Mouse (Mus musculus) erythroid progenitor cell, adult 5-6 weeks (primary cell): Measurements from ENCODE around the gene Pced1a. TPM values are rescaled to one million over a fixed set of nuclear protein-coding genes. Genes with fewer than 3 reads are reported as not detected.
"Not testable (repeated sequence)": the region's sequence is repeated elsewhere in the genome, so short reads cannot be mapped to it uniquely, and the experiment has no call there.

Source experiments
- ATAC-seq: replicated peaks from 2 replicates; pipeline ENCODE4 v1.8.0; 2016; ENCODE audit warnings: moderate number of reproducible peaks, mild to moderate bottlenecking, moderate TSS enrichment, inconsistent platforms; ENCODE audit not compliant: poor library complexity, low FRiP score, severe bottlenecking
- total RNA-seq, 2 experiments: library from RNA; stranded (forward) in 1 of 2; stranded (reverse) in 1 of 2; fragments of 150-400 nt in 1 of 2; fragments of 186-747, 209-891 nt in 1 of 2; gene quantifications; 2 replicates each; pipeline versions ENCODE4 v1.2.3 to v1.2.4; 2015 to 2017; ENCODE audit warnings: low replicate concordance in 2 of 2

Gene Pced1a
- total RNA-seq, 2 experiments from 2014 or later, result 1.2 TPM; not detected in 1

- ATAC-seq, result no peak
Observed at GRCm38 (mm10) chr2:130398091-130398490, 26.4 kb downstream of the Pced1a start.

DNA sequence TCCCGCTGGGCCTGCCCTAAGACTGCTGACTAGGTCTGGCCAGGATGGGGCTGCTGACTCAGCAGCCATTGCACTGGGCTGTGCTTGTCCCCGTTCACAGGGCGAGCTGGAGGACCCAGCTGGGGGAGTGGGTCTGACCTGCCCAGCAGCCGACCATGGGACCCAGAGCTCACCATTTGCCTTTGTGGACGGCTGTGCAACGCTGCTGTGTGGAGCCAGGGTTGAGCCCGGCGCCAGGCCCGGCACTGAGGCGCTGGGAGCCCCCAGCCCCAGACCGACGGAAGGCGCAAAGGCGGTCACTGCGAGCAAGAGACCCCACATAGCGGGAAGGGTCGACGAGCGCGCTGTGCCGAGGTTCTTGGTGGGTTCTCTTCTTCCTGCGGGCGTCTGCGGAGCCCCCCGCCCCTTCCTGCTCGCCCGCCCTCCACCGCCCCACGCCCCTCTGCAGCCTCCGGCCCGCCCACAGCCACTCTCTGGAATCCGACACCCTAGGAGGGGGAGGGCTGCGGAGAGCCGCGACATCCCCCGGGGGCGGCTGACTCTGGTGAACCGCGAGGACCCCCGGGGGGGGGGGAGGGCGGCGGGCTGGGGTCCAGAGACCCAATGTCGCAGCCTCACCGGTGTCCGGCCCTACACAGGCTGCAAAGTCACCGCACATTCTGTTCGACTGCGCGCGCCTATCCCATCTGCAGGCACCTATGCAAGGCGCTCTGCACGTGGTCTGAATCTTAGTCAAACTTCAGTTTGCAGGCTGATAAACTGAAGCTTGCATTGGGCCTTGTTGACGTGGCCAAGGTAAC lies 27.1 kb downstream of the Pced1a start, which contains the start of gene Cpxm1:
Cpxm1 (minus strand) TSS at position 389 of the 800 bp plus-strand sequence.
- no peak for ATAC-seq

DNA sequence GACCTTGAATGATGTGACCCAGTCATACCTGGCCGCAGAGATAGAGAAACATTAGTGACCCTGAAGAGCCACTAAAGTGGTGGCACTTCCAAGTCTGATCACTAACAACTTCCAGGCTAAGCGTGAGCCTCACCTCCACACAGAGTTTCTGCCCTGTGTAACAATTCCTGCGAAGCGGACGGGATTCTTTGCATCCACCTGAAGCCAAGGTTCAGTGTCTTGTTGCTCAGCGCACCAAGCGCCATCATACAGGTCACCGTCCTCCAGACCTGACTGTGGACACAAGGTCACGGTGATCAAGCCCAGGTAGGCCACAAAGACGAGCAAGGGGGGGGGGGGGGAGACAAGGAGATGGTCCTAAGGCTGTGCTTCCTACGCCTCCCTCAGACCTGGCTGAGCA lies 28.8 kb downstream of the Pced1a start:
- no peak for ATAC-seq

DNA sequence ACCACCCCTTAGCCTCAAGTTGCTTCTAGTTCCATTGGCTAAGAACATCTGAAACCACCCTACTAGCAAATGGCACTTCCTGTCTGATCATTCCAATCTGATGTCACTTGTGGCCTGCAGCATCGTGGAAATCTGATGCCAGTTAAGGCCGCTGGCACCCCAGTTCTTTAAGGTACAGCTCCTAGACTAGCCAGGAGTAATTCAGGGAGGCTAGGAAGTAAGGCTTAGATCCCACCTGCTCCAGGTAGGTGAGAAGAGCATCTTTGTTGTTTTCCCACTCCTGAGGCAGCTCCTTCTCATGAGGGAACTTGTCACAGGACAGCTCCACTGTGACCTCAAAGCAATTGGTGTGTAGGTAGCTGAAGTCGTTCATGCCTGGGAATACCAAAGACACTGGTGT lies 31.7 kb downstream of the Pced1a start:
- no peak for ATAC-seq

DNA sequence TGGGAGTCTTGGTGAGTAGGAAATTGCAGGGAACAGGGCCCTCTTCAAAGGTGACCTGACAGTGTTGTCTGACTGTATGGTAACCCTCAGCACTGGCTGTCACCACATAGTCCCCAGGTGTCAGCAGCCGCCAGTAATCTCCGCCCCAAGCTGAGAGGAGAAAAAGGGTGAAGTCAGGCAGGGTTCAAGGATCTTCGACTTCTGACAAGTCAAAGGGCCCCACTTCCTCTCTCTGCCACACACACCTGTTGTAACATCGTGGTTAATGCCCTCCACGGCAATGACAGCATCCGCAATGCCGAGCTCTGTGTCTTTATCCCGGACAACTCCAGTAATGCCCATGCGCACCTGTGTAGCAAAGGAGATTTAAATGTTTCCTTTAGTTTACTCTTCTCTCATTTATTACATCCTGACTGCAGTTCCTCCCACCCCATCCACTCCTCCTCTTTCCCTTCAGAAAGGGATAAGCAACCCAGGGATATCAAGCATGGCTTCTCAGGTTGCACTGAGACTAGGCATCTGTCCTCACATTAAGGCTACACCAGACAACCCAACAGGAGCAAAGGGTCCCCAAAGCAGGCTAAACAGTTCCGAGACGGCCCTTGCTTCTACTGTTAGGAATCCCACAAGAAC lies 33.4 kb downstream of the Pced1a start:
- ATAC-seq, result no peak

DNA sequence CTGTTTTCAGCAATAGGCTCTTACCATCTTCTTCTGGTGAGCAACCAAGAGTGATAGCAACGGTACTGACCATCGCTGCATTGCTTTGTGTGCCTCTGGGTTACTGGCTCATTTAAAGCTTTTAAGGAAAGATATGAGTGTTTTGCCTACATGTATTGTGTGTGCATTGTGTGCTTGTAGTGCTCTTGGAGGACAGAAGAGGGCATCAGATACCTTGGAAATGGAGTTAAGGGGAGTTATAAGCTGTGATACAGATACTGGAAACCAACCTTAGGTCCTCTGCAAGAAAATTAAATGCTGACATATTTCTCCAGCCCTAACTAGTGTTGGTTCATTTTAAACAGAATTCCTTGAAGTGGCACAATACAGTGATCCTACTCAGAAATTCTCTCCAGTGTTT lies 35.7 kb downstream of the Pced1a start:
- no peak for ATAC-seq

DNA sequence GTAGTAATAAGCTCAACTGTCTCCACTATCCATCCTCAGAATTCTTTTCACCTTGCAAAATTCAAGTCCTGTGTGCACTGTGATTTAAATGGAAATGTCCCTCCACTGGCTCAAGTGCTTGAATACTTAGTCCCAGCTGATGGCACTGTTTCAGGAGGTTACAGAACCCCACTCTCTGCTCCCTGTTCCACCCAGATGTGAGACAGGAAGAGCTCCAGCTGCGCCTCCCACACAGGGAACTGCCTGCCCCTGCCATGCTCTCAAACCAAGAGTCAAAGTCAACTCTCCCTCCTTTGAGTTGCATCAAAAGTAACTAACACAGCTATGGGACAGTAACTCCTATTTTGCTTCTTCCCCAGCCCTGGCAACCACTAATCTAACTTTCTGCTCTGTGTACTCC lies 38.3 kb downstream of the Pced1a start:
- ATAC-seq, result no peak

DNA sequence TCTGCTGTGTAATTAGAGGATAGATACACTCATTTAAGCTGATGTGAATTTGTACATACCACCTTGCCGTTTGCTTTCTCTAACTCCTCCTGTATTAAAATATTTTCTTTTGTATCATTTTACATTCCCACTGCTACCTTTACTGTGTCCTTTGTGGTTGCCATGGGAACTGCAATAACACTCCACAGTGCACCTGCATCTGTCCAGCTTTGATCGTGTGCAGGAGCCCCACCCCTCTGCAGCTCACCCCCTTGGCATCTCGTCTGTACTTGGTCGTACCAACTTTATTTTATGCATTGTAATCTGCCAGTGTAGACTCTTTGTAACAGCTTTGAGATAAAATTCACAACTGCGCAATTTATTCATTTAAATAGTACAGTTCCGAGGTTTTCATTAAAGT lies 40.6 kb downstream of the Pced1a start:
- no peak for ATAC-seq

- ATAC-seq, result no peak
Observed at GRCm38 (mm10) chr2:130383205-130383604, 41.3 kb downstream of the Pced1a start.

- no peak for ATAC-seq
Observed at GRCm38 (mm10) chr2:130374951-130375350, 49.5 kb downstream of the Pced1a start.

DNA sequence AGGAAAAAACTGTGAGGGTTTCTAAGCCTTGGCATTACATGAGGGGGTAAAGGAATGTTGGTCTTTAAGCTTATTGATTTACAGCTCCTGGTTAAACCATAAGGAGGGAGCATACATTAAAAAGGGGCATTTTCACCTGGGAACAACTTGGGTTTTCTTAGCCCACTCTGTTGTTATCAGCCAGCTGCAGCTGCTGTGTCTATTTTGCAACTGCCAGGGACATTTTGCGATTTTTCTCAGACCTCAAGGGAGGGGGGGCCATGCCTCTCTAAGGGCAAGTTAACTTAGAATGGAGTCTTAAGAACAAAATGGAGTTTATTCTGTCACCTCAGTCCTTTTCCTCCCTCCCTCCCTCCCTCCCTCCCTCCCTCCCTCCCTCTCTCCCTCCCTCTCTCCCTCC lies 51.5 kb downstream of the Pced1a start:
- ATAC-seq, result not testable (repeated sequence)

DNA sequence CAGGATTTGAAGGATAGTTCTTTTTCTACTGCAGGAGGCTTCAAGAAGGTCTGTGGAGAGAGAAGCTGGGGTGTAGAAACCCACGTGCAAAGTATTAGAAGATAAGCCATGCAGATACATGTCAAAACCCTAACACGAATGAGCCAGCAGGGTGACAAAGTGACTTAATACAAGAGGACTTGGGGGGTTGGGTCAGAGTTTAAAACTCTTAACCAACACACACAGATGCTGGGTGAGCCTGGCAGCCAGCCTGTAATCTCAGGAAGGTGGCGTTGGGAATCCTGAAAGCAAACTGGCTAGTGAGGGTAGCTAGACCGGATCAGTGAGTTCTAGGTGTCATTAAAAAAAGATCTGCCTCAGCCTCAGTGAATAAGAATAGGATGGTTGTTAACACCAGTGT lies 57.1 kb downstream of the Pced1a start:
- no peak for ATAC-seq

Other genes starting within 250 kb of the Pced1a start
- gene Snrpb, start 245.3 kb downstream of the Pced1a start, total RNA-seq (2015; ENCODE audit: low replicate concordance), result 85.1 and 112 TPM in 2 replicates
- gene Snrpb, start 245.3 kb downstream of the Pced1a start, total RNA-seq (2017; ENCODE audit: low replicate concordance), result 53.6 and 69.1 TPM in 2 replicates
- gene Tmc2, start 229.5 kb downstream of the Pced1a start, total RNA-seq (2015; ENCODE audit: low replicate concordance), result not detected in 2 replicates
- gene Tmc2, start 229.5 kb downstream of the Pced1a start, total RNA-seq (2017; ENCODE audit: low replicate concordance), result not detected in 2 replicates
- gene Nop56, start 150.3 kb downstream of the Pced1a start, total RNA-seq (2015; ENCODE audit: low replicate concordance), result 125 and 137 TPM in 2 replicates
- 121 and 150 TPM in 2 replicates for gene Nop56, start 150.3 kb downstream of the Pced1a start, total RNA-seq (2017; ENCODE audit: low replicate concordance)
- 64.6 and 87.9 TPM in 2 replicates for gene Idh3b, start 140.2 kb downstream of the Pced1a start, total RNA-seq (2015; ENCODE audit: low replicate concordance)
- 21.9 and 47.5 TPM in 2 replicates for gene Idh3b, start 140.2 kb downstream of the Pced1a start, total RNA-seq (2017; ENCODE audit: low replicate concordance)
- not detected in 2 replicates for gene Ebf4, start 129.5 kb downstream of the Pced1a start, total RNA-seq (2015; ENCODE audit: low replicate concordance)
- 0.64 TPM in 1 of 2 replicates, not detected in the other for gene Ebf4, start 129.5 kb downstream of the Pced1a start, total RNA-seq (2017; ENCODE audit: low replicate concordance)
- gene Cpxm1, start 27.1 kb downstream of the Pced1a start, total RNA-seq (2015; ENCODE audit: low replicate concordance), result not detected in 2 replicates
- gene Cpxm1, start 27.1 kb downstream of the Pced1a start, total RNA-seq (2017; ENCODE audit: low replicate concordance), result not detected in 2 replicates
- not detected in 2 replicates for gene Gm28372, start 19.5 kb downstream of the Pced1a start, total RNA-seq (2015; ENCODE audit: low replicate concordance)
- gene Gm28372, start 19.5 kb downstream of the Pced1a start, total RNA-seq (2017; ENCODE audit: low replicate concordance), result not detected in 2 replicates
- gene 1700020A23Rik, start 19.4 kb downstream of the Pced1a start, total RNA-seq (2015; ENCODE audit: low replicate concordance), result not detected in 2 replicates
- not detected in 2 replicates for gene 1700020A23Rik, start 19.4 kb downstream of the Pced1a start, total RNA-seq (2017; ENCODE audit: low replicate concordance)
- gene Tmem239, start 18.2 kb downstream of the Pced1a start, total RNA-seq (2015; ENCODE audit: low replicate concordance), result not detected in 2 replicates
- gene Tmem239, start 18.2 kb downstream of the Pced1a start, total RNA-seq (2017; ENCODE audit: low replicate concordance), result not detected in 2 replicates
- gene Vps16, start 362 bp downstream of the Pced1a start, total RNA-seq (2015; ENCODE audit: low replicate concordance), result 74.6 and 122 TPM in 2 replicates
- gene Vps16, start 362 bp downstream of the Pced1a start, total RNA-seq (2017; ENCODE audit: low replicate concordance), result 62.8 and 75.8 TPM in 2 replicates
- 81.4 and 84.7 TPM in 2 replicates for gene Ptpra, start 25.6 kb upstream of the Pced1a start, total RNA-seq (2015; ENCODE audit: low replicate concordance)
- 153 and 160 TPM in 2 replicates for gene Ptpra, start 25.6 kb upstream of the Pced1a start, total RNA-seq (2017; ENCODE audit: low replicate concordance)
- 11.2 and 15.1 TPM in 2 replicates for gene Mrps26, start 139.0 kb upstream of the Pced1a start, total RNA-seq (2015; ENCODE audit: low replicate concordance)
- gene Mrps26, start 139.0 kb upstream of the Pced1a start, total RNA-seq (2017; ENCODE audit: low replicate concordance), result 8.3 and 11.3 TPM in 2 replicates
- not detected in 2 replicates for gene Oxt, start 151.5 kb upstream of the Pced1a start, total RNA-seq (2015; ENCODE audit: low replicate concordance)
- not detected in 2 replicates for gene Oxt, start 151.5 kb upstream of the Pced1a start, total RNA-seq (2017; ENCODE audit: low replicate concordance)
- not detected in 2 replicates for gene Avp, start 157.9 kb upstream of the Pced1a start, total RNA-seq (2015; ENCODE audit: low replicate concordance)
- not detected in 2 replicates for gene Avp, start 157.9 kb upstream of the Pced1a start, total RNA-seq (2017; ENCODE audit: low replicate concordance)
- gene Fastkd5, start 205.3 kb upstream of the Pced1a start, total RNA-seq (2015; ENCODE audit: low replicate concordance), result 14.1 and 18.0 TPM in 2 replicates
- 6.3 and 7.6 TPM in 2 replicates for gene Fastkd5, start 205.3 kb upstream of the Pced1a start, total RNA-seq (2017; ENCODE audit: low replicate concordance)
- 5.0 and 7.2 TPM in 2 replicates for gene Ubox5, start 205.3 kb upstream of the Pced1a start, total RNA-seq (2015; ENCODE audit: low replicate concordance)
- 0.61 and 5.3 TPM in 2 replicates for gene Ubox5, start 205.3 kb upstream of the Pced1a start, total RNA-seq (2017; ENCODE audit: low replicate concordance)
- gene Lzts3, start 218.1 kb upstream of the Pced1a start, total RNA-seq (2015; ENCODE audit: low replicate concordance), result 1.8 TPM in 1 of 2 replicates, not detected in the other
- gene Lzts3, start 218.1 kb upstream of the Pced1a start, total RNA-seq (2017; ENCODE audit: low replicate concordance), result 0.15 and 0.90 TPM in 2 replicates
- gene Ddrgk1, start 240.0 kb upstream of the Pced1a start, total RNA-seq (2015; ENCODE audit: low replicate concordance), result 28.1 and 73.5 TPM in 2 replicates
- gene Ddrgk1, start 240.0 kb upstream of the Pced1a start, total RNA-seq (2017; ENCODE audit: low replicate concordance), result 67.4 and 68.5 TPM in 2 replicates
- gene Itpa, start 242.9 kb upstream of the Pced1a start, total RNA-seq (2015; ENCODE audit: low replicate concordance), result 20.2 and 23.9 TPM in 2 replicates
- 43.3 and 56.7 TPM in 2 replicates for gene Itpa, start 242.9 kb upstream of the Pced1a start, total RNA-seq (2017; ENCODE audit: low replicate concordance)